Mouse (Mus musculus): Measurements from ENCODE around the gene Ralgds. TPM values are rescaled to one million over a fixed set of nuclear protein-coding genes. Genes with fewer than 3 reads are reported as not detected.

Gene Ralgds
- total RNA-seq, 4 experiments from 2014 or later: 33.3 to 51.0 (median 38.6) TPM

DNA sequence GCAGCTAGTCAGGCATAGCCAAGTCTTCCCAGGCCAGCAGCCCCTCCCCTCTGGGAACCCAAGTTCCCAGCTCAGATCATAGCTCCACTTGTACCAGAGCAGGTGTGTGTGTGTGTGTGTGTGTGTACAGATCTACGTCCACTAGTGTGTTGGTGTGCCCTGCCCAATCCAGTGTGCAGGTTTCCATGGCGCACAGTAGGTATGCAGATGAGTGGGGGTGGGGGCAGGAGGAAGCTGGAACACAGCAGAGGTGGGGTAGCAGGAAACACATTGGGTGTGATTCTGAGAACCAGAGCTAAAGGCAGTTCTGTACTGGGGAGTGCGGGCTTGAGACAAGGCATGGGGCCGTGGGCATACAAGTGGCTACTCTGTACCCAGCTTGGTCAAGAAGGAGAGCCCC, 51.5 kb downstream of the Ralgds start:
- no peak for DNase-seq

GRCm38 (mm10) chr2:28566545-28566944, 53.6 kb downstream of the Ralgds start:
- DNase-seq: no peak

DNA sequence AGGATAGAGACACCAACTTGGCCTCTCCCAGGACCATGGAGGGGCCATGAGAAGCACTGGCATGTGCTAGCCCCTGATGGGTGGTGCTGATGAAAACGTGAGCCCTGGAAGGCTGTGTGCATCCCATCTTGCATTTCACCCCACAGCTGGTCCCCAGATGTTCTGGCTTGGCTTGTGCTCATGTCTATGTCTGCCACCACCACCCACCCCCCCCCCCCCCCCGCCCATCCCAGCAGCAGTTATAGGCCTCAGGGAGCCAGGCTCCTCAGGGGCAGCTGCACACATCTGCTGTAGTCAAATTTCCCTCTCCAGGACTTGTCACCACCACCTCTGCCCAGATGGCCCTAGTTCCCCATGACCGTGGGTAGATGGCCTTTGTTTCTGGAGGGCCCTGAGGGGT, 57.0 kb downstream of the Ralgds start:
- DNase-seq: no peak

GRCm38 (mm10) chr2:28575341-28575740, 62.4 kb downstream of the Ralgds start:
- no peak for DNase-seq

DNA sequence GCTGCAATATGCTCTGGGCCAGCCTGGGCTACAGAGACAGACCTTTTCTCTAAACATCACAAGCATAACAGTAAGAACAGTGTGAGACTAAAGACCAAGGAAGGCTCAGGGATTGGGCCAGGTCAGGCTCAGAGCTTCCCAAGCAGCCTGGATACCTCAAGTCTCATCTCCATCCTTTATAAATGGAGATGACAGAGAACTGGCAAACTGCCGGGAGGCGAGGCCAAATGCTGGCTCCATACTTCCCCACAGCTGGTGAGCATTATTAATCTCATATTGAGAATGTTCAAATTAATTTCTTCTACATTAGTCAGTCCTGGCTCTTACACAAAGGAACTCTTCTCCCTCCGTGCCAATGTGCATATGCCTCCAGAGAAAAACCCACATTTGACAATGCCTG, 63.9 kb downstream of the Ralgds start:
- no peak for DNase-seq

DNA sequence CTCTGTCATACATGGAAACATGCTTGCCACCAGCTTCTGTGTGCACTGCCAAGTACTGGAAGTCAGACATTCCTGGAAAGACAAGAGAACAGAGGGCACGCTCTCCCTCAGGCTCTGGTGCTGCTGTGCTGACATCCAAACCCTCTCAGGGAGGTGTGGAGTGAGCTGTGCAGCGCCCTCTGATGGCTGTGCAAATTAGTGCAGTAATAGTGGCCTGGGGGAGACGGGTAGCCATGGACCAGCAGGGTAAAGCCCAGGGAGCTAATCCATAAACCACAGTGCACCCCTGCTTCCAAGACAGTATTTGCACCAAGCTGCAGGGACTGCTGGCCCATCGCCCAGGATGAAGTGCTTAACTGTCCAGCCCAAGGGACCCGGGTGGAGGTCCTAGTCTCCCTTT, 65.1 kb downstream of the Ralgds start:
- DNase-seq: no peak

- peak; percentile 83 for DNase-seq
These were observed 69.9 kb downstream of the Ralgds start for GRCm38 (mm10) chr2:28582647-28583353.

DNA sequence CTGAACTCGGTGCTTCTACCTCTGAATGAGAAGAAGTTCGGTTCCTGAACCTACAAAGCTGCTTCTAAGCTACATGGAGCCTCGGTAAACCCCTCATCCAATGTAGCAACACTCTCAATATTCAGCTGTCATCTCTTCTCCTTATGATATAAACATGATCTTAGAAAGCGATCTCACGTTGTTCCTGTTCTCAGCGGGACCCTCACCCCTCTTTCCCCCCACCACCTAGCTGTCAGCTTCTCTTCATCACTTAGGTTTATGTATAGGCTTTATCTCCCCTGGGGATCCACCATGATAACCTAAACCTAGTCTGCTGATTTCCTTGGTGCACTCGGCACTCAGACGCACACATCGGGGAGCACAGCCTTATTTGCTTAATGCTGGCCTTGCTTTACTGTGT, 70.7 kb downstream of the Ralgds start, which contains the start of gene Gtf3c5:
Gene Gtf3c5, minus strand, starts transcription at position 101 of the 400 bp plus-strand sequence.
- no peak for DNase-seq

DNA sequence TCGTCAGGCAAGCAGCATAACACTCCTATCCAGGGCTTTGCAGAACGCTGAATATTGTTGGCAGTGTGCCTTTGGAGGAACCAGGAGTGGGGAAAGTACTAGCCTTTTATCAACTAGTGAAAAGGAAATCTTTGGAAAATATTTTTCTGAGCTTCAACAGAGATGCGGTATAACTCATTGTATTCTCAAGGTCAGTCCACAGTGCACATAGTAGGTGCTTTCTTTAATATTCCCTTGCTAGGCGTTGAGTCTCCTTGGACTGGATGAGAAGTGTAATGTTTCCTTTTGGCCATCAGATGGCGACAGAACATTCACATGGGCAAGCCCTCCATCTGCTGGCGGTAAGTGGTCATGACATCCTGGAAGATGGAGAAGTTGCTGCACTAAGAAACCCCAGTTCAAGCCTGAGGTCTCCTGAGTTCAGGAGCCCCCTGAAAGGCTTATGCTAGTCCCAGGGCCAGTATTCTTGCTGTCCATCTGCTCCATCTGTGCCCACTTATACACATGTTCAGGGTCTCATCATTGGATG, 72.2 kb downstream of the Ralgds start:
- peak; percentile 51 for DNase-seq

DNA sequence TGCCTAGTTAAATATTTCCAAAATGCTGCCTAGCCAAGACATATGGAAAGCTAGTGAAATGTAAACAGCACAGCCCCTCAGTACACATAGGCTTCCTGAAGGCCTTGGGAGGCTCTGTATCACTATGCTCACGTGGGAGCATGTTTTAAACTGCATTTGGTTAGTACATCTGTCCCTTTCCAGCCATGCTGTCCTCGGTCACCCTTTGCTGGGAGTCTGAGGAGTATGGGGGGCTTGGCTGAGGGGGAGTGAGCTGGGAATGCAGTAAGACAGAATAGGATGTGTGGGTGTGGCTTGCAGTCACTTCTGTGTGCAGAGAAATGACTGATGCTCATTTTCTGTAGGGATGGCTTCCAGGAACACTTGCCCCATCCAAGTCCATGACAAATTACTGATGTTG, 72.8 kb downstream of the Ralgds start:
- no peak for DNase-seq

DNA sequence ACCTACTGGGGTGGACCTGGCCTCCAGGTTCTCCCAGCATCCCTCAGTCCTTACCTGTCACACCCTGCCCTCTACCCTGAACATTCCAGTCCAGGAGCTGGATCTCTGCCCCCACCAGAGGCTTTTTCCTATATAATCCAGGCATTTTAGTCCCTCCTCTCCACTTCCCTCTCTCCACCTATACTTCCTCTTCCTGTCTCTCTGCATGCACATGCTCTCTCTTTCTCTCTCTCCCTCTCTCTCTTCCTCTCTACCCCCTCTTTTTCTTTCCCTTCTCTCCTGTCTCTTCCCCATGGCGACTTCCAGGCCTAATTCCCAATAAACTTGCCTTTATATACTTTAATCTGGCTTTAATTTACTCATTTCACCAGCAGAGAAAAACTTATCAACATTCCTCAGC, 75.6 kb downstream of the Ralgds start:
- no peak for DNase-seq

GRCm38 (mm10) chr2:28591479-28591878, 78.6 kb downstream of the Ralgds start:
- DNase-seq: no peak

GRCm38 (mm10) chr2:28592809-28593208, 79.9 kb downstream of the Ralgds start:
- peak; percentile 26 for DNase-seq

GRCm38 (mm10) chr2:28596021-28596420, 83.1 kb downstream of the Ralgds start:
- no peak for DNase-seq

DNA sequence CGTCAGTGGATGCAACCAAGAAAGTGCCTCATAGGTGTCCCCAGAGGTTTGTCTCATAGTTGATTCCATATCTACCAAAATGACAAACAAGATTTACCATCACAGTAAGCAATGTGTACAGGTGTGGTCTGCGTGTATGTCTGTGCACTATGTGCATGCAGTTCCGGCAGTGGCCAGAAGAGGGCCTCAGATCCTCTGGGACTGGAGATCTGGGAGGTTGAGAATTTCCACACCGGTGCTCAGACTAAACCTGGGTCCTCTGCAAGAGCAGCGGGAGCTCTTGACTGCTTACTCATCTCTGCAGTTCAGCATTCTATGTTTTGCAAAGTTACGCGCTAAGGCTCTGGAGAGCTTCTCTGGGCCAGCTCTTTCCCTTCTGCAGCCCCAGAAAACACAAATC, 84.1 kb downstream of the Ralgds start:
- no peak for DNase-seq

DNA sequence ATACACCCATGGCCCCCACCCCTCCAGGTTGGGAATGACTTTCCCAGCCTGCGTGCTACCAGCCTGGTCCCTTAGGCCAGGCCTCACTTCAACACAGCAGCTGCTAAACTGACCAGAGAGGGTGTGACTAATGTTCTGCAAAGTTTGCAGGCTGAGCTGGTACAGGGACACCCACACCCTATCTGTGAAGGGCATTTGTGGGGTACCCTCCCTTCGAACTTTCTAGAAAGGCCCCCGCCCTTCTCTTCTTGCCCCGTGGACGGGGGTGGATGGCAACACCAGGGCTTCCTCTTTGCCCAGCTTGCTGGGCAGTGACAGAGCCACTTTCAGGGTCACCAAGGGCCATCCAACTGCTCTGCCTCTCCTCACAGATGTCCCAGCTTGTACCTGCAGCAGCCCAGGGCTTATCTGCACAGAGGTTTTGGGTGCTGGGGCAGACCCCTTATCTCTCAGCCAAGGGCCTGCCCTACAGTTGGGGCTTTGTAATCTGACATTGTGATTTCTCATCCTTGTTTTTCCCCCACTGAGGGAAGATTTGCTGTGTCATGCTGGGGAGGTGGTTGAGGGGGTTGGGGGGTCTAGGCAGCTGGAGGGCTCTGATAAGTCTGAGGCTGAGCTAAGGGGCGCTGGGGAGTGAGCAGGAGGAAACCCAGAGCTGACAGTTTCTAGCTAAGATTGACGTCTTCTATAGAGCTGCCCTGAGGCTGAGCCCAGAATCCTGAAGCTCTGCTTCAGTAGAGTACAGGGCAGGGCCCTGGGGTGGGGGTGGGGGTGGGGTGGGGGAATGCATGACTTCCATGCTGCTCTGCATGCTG, 85.0 kb downstream of the Ralgds start:
- no peak for DNase-seq

- no peak for DNase-seq
These were observed 86.0 kb downstream of the Ralgds start for GRCm38 (mm10) chr2:28598692-28599568.

DNA sequence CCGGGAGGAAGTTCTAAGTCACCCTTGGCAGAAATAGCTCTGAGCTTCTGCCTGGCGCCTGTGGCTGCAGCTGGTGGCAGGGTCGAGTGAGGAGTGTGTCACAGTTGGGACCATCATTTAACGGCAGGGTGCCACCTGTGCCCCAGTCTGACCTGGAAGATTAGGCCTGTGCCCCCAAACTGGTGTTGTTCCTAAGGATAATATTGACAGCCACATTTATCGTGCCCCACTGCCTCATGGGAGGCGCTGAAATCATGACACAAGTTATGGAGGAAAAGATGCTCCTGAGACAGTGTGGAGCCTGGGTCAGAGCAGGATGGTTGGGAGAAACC, 86.6 kb downstream of the Ralgds start:
- DNase-seq: no peak

GRCm38 (mm10) chr2:28601720-28602590, 89.0 kb downstream of the Ralgds start:
- DNase-seq: no peak
